Mouse (Mus musculus) CD4-positive, CD25-positive, alpha-beta regulatory T cell, adult 2 months (primary cell): ENCODE measurements at regions not wholly inside any gene's neighbourhood (a gene's known extent, or its start where the extent isn't known, plus 50 kb on each side); places are given as distances from the start of the nearest gene placed in this dataset.

Experiments
- DNase-seq: peaks from one replicate; pipeline ENCODE4 v3.0.0-alpha.2; 2012; ENCODE audit warnings: low read depth, low spot score

DNA sequence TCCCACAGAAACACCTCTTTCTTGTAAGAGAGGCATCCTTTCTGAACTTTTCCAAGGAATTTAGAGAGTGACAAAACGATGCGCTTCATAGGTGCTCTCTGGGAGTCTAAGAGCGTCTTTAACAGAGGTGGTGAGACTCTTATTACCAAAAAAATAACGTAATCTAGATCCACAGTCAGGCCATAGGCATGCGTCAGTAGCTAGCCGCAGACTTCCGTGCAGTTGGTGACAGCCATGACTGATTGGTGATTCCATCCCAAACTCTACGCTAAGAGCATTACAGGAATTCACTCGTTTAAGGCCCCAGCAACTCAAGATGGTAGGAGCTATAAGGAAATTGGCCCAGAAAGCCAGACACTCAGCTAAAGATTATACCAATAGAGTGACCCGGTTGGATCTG, 197.4 kb downstream of the Sox9 start:
- no peak for DNase-seq

GRCm38 (mm10) chr11:112982165-112982801, 200.3 kb downstream of the Sox9 start:
- no peak for DNase-seq

DNA sequence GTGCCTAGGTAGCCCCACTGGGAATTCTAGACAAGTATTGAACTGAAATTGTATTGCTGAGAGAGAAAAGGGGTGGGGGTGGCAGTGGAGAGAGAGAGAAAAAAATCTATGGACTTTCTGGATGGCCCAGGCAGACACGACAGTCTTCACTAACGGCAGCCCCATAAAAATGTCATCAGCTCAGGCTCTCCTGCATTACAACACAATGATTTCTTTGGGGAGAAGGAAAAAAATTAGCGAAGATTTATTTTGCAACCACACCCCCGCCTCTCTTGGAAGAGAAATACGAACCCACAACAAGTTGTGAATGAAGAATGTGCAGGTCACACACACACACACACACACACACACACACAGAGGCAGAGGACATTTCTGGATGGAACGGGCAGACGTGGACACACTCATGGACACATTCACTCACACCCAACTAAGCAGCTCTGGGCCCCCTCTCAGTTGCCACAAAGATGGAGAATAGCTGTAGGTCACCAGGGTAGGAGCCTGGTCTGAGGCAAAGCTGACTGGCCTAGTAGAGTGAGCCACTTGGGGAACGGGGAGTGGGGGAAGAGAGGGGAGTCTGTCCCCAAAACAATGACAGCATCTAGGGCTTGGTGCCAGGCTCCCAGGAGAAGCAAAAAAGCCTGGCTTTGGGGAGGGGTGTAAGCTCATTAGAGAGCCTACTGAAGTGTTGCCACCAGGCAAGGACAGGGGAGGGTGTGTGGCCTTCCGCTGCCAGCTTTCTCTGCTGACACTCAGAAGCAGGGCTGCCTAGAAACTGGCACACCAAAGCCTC, 201.0 kb downstream of the Sox9 start:
- DNase-seq: no peak

GRCm38 (mm10) chr11:112986029-112986573, 204.1 kb downstream of the Sox9 start:
- DNase-seq: no peak

DNA sequence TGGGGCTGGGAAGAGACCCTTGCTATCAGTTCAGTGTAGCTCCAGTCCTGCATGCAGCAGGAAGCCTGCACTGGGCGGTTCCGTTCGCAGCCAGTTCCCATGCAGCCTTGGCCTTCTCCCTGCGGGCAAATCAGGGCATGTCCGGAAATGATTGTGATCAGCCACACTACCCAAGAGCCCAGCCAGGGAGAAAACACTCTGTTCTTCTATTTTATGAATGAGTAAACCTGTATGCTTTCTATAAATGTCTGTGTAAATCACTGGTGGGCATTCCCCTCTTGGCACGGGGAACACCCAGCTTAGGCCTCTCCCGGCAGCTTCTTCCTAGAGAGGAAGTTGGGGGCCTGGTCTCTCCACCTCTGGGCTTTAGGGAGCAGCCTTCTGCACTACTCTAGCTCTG, 205.8 kb downstream of the Sox9 start:
- DNase-seq: no peak

DNA sequence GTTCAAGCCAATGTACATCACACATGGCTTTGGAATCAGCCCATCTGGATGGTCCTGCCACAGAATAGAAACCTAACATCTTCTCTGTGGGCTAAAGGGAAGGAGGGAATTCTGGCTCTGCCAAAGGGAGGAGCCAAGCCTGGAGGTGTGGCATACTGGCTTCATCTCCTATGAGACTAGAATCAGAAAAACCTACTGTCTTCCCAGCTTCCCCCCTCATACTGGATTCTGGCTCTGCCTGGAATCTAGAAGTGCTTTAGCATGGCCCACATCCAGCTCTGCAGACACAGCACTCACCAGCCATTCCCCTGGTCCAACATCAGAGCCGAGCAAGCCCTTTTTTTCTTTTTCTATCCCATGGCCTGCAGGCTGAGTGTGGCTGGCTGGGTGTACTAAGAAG, 206.9 kb downstream of the Sox9 start:
- no peak for DNase-seq

DNA sequence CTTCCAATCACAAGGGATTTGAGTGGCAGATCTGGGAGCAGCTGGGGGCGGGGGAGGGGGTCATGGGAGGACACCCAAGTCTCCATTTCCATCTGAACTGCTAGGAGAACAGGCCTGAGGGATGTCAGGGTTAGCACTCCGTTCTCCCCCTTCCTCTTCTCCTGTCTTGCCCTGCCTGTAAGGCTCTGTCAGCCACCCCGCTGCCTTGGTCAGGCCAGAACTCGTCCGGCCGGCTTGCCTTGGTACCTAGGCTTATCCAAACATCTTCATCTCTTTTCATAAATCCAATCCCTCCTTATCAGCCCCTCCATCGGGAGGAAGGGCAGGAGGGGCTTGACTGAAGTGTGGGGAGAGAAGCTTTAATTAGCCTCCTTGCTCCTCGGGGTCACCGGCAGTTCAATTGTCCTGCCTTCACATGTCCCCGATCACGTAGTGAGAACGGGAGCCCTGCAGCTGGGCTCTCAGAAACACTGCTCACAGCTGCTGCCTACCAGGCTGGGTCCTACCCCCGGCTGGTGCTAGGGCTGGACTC, 208.0 kb downstream of the Sox9 start:
- DNase-seq: no peak

DNA sequence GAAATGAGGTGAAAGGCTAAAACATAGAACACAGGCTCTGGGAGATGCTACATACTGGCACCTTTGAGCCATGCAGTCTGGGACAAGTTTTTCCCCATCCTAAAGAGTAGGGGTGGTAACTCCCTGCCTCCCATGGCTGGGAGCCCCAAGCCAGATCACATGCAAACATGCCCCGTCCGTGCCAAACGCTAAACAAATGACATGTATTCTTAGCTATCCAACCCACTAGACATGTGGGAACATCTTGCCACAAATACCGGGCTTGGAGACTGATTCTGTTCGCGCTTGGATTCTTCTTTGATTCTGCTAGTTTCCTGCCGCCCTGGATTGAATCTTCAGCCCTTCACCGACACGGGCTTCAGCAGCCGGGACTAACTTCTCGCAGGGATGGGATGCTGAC, 208.7 kb downstream of the Sox9 start:
- DNase-seq: no peak

- DNase-seq: no peak
These were observed 209.8 kb downstream of the Sox9 start for GRCm38 (mm10) chr11:112991862-112992261.

- no peak for DNase-seq
These were observed 217.0 kb downstream of the Sox9 start for GRCm38 (mm10) chr11:112998777-112999583.

DNA sequence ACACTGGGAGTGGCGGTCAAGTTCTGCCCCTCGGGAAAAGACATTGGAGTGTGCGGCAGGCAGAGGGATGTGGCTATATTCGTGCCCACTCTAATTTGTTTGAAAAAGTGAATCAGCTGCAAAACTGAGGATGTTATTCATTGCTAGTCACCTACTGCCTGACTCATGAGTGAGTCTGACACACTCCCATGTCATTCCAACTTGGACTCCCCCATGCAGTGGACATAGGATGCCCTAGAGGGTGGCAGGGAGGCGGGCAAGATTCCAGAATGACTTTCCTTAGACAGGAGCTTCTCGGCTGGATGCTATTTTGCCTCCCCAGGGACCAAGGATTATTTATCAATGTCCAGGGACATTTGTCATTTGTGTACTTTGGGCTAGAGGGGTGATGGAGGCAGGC, 219.0 kb downstream of the Sox9 start:
- no peak for DNase-seq

GRCm38 (mm10) chr11:113005895-113006294, 223.9 kb downstream of the Sox9 start:
- no peak for DNase-seq

- DNase-seq: no peak
These were observed 226.5 kb downstream of the Sox9 start for GRCm38 (mm10) chr11:113008521-113008920.

- no peak for DNase-seq
These were observed 227.4 kb downstream of the Sox9 start for GRCm38 (mm10) chr11:113009376-113009775.

DNA sequence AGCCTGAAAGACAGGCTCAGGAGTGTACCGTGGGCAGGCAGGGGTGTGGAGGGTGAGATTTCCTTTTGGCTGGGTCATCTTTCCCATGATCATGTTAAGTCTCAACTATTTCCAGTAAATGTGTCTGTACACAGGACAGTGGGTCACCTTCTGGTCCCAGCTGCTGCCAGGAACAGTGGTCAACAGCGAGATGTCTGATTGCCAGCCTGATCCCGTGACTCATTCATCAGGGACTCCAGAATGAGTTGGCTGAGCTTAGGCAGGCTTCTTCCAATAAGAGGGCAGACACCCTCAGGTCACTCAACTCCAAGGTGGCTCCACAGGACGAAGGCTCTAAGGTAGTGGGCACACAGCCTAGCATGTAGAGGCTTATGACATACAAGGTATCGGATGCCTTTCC, 228.9 kb downstream of the Sox9 start:
- no peak for DNase-seq

DNA sequence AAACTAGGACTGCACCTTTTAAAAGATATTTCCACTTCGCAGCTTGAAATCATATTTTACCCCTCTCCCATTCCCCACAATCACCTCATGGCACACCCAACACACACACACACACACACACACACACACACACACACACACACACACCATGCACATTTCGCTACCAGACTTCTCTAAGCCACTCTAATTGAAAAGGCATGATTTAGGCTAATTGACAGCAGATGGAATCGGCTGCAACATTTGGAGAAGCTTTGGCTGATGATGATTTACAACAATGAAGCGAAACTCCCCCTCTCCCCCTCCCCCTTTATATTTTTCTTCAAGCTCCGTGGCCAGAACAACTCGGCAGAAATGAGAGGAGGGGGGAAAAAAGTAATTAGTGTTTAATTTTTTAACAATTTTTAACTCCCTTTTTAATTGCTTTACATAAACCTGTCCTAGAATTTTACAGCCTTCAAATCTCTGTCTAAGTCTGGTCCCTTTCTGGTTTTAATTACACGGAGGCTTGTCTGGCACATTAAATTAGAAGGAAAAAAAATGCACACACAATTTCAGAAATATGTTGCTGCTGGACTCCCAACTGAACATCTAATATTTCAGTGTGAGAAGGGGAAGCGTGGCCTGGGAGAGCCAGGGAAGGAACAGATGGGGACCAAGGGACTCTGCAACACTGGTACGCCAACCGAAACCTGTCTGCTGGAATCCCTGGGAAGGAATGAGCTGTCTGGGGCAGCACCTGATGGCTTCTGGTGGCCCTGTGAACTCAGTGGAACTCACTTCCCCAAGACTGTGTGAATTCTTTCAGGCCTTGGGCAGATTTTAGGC, 232.4 kb downstream of the Sox9 start:
- no peak for DNase-seq

GRCm38 (mm10) chr11:113015686-113016304, 233.8 kb downstream of the Sox9 start:
- DNase-seq: no peak

- no peak for DNase-seq
These were observed 235.0 kb downstream of the Sox9 start for GRCm38 (mm10) chr11:113016801-113017715.

GRCm38 (mm10) chr11:113021533-113021932, 239.5 kb downstream of the Sox9 start:
- no peak for DNase-seq

GRCm38 (mm10) chr11:113026994-113027393, 245.0 kb downstream of the Sox9 start:
- no peak for DNase-seq
